Mouse (Mus musculus) G1E (cell line): ENCODE measurements around the gene Rcn3. TPM values are rescaled to one million over a fixed set of nuclear protein-coding genes. Genes with fewer than 3 reads are reported as not detected.
A peak's percentile ranks its signal among the peaks of the same experiment; 100 is the strongest.

ENCODE experiments used
- ATAC-seq: 2 replicates; pipeline ENCODE4 v1.8.0; 2016; ENCODE audit warnings: mild to moderate bottlenecking; ENCODE audit not compliant: insufficient number of reproducible peaks, poor library complexity, low FRiP score, severe bottlenecking; ENCODE audit errors: extremely low read depth
- DNase-seq: peaks from one replicate; pipeline ENCODE4 v3.0.0; 2012; ENCODE audit warnings: low spot score
- H3K27me3 ChIP-seq: 2 replicates; pipeline ENCODE4 v1.6.1; 2012; ENCODE audit warnings: mild to moderate bottlenecking, low read length, inconsistent platforms; ENCODE audit not compliant: insufficient read depth
- H3K36me3 ChIP-seq: replicated peaks from 2 replicates; pipeline ENCODE3; 2012; ENCODE audit warnings: mild to moderate bottlenecking, inconsistent platforms
- H3K4me1 ChIP-seq: 2 replicates; pipeline ENCODE4 v1.6.1; 2012; ENCODE audit warnings: low read depth, low read length, inconsistent platforms, mixed read lengths; ENCODE audit not compliant: insufficient read depth
- H3K4me3 ChIP-seq: 2 replicates; pipeline ENCODE4 v1.5.1; 2012; ENCODE audit warnings: low read depth, mild to moderate bottlenecking, inconsistent platforms, low read length, moderate library complexity, mixed read lengths
- H3K9me3 ChIP-seq: replicated peaks from 2 replicates; pipeline ENCODE4 v1.6.1; 2012; ENCODE audit warnings: inconsistent platforms
- CTCF ChIP-seq: IDR thresholded peaks from 2 replicates; pipeline ENCODE4 v1.5.1; 2012; ENCODE audit warnings: low read depth, low read length, inconsistent platforms, mixed read lengths
- GATA1 ChIP-seq: IDR thresholded peaks from 2 replicates; pipeline ENCODE4 v1.6.1; 2012; ENCODE audit warnings: borderline replicate concordance, low read length, inconsistent platforms, mixed read lengths
- GATA2 ChIP-seq: IDR thresholded peaks from 2 replicates; pipeline ENCODE4 v1.6.1; 2012; ENCODE audit warnings: low read depth, low read length, inconsistent platforms, borderline replicate concordance
- POLR2AphosphoS5 ChIP-seq: IDR thresholded peaks from 2 replicates; pipeline ENCODE4 v1.6.1; 2012; ENCODE audit warnings: low read depth, low read length, inconsistent platforms; ENCODE audit not compliant: insufficient replicate concordance
- TAL1 ChIP-seq: conservative IDR thresholded peaks from 2 replicates; pipeline ENCODE4 v1.6.1; 2012; ENCODE audit warnings: low read depth, low read length, inconsistent platforms, mixed read lengths
- polyA plus RNA-seq: library from polyadenylated mRNA; stranded (reverse); fragments of >175 nt; gene quantifications from 2 replicates; pipeline ENCODE4 v1.2.3, GENCODE M21; 2012
- total RNA-seq, 2 experiments: library from RNA; stranded (forward) in 1 of 2; stranded (reverse) in 1 of 2; fragments of 200-1000 nt in 1 of 2; fragments of >200 nt in 1 of 2; fragmentation: Nextera tagmentation in 1 of 2; gene quantifications; 2 replicates each; pipeline ENCODE4 v1.2.3; 2014 to 2017

Rcn3 gene
- total and polyA plus RNA-seq, 3 experiments = 0.31 TPM; not detected in 2

- H3K9me3 ChIP-seq = no peaks in the 10 kb centered on the region
- ATAC-seq (no peak), DNase-seq (no peak)
- no peak overlapping the region for H3K4me3 ChIP-seq
- peaks cover 24% of the 10 kb centered on the region for H3K36me3 ChIP-seq
- no peaks in the 10 kb centered on the region for H3K27me3 ChIP-seq
- TF ChIP-seq GATA1 = no peak
- TF ChIP-seq CTCF = no peak
- no peak for TF ChIP-seq GATA2
- TF ChIP-seq TAL1 = no peak
- TF ChIP-seq POLR2AphosphoS5 = no peak
- peaks cover 47% of the 10 kb centered on the region for H3K4me1 ChIP-seq
Measured at GRCm38 (mm10) chr7:45056972-45057348, 35.1 kb downstream of the Rcn3 start.

- no peak overlapping the region for H3K4me3 ChIP-seq
- no peak for TF ChIP-seq POLR2AphosphoS5
- TF ChIP-seq GATA1 = no peak
- no peak for TF ChIP-seq TAL1
- TF ChIP-seq CTCF = no peak
- TF ChIP-seq GATA2 = no peak
- H3K36me3 ChIP-seq = peaks cover 27% of the 10 kb centered on the region
- DNase-seq (no peak), ATAC-seq (no peak)
- peaks cover 48% of the 10 kb centered on the region for H3K4me1 ChIP-seq
- no peaks in the 10 kb centered on the region for H3K9me3 ChIP-seq
- H3K27me3 ChIP-seq = no peaks in the 10 kb centered on the region
Measured at GRCm38 (mm10) chr7:45056329-45056971, 35.6 kb downstream of the Rcn3 start.

GRCm38 (mm10) chr7:45053931-45054510 is 38.0 kb downstream of the Rcn3 start:
- H3K4me1 ChIP-seq = peaks cover 46% of the 10 kb centered on the region
- ATAC-seq (peak; percentile 96), DNase-seq (peak; percentile 97)
- H3K9me3 ChIP-seq = no peaks in the 10 kb centered on the region
- no peak for TF ChIP-seq POLR2AphosphoS5
- no peak for TF ChIP-seq CTCF
- no peak for TF ChIP-seq TAL1
- TF ChIP-seq GATA2 = no peak
- no peak for TF ChIP-seq GATA1
- H3K4me3 ChIP-seq = peak overlapping the region; percentile 76
- H3K36me3 ChIP-seq = peaks cover 35% of the 10 kb centered on the region
- no peaks in the 10 kb centered on the region for H3K27me3 ChIP-seq

DNA sequence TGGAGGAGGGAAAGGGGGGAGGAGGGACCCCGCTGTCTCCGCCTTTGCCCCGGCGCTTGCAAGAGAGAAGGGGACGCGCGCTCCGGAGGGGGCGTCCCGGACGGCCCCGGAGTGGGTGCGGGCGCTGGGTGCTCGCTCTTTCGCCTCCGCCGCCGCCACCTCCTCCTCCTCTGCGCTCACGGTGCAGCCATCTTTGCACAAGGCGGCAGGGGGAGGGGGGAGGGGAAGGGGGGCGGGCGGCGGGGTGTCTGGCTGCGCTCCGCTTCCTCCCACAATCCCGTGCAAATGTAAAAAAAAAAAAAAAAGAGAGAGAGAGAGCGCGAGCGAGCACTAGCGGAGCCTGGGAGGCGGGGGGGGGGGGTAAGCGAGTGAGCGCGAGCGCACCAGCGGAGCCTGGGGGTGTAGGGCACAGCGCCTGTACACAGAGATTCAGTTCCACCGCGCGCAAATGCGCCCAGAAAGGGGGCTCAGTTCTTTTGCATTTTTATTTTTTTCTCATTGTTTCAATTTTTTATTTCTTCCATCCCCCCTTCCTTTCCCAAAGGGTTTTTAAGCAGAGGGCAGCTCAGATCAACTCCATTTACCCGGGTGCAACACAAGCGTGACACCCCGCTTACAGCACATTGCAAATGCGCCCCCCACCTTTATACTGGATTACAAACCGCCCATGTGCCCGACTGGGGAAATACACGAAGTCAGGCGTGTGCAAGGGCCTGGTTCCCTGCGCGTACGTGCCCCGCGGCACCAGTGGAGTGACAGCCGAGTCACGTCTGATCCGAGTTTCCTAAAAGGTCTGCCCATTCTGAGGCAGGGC is 38.7 kb downstream of the Rcn3 start:
- DNase-seq (peak; percentile 82), ATAC-seq (peak; percentile 12; the same call in 1 of the 2 replicates)
- H3K4me1 ChIP-seq = peaks cover 47% of the 10 kb centered on the region
- peaks cover 36% of the 10 kb centered on the region for H3K36me3 ChIP-seq
- no peaks in the 10 kb centered on the region for H3K9me3 ChIP-seq
- TF ChIP-seq GATA1 = no peak
- TF ChIP-seq CTCF = no peak
- no peak for TF ChIP-seq POLR2AphosphoS5
- TF ChIP-seq TAL1 = no peak
- no peak for TF ChIP-seq GATA2
- no peaks in the 10 kb centered on the region for H3K27me3 ChIP-seq
- peak overlapping the region; percentile 85 for H3K4me3 ChIP-seq

DNA sequence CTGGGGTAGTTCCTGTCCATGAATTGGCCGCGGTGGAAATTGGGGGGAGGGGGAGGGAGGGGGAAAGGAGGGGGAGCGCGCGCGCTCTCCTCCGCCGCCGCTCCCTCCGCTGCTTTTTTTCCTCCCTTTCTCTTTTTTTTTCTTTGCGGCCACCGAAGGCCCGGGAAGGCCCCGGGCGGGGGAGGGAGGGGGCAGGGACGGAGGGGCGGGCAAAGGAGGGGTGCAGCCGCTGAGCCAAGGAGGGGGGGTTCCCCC is 39.2 kb downstream of the Rcn3 start, which contains the start of gene Prr12:
Prr12 (minus strand) TSS at position 20 of the 255 bp plus-strand sequence.
- Histone ChIP-seq H3K4me3 (peak within 1 kb of the TSS; percentile 85), H3K36me3 (peaks cover 39% of the 10 kb centered on the region), H3K4me1 (peaks cover 51% of the 10 kb centered on the region), H3K9me3 (no peaks in the 10 kb centered on the region), H3K27me3 (no peaks in the 10 kb centered on the region)
- DNase-seq (peak; percentile 85), ATAC-seq (no peak)
- no peak for TF ChIP-seq CTCF
- no peak for TF ChIP-seq TAL1
- no peak for TF ChIP-seq POLR2AphosphoS5
- TF ChIP-seq GATA2 = no peak
- TF ChIP-seq GATA1 = no peak

- H3K9me3 ChIP-seq = no peaks in the 10 kb centered on the region
- ATAC-seq = no peak
- no peaks in the 10 kb centered on the region for H3K27me3 ChIP-seq
- DNase-seq = peak; percentile 40
- TF ChIP-seq CTCF (no peak), GATA1 (no peak), GATA2 (no peak), POLR2AphosphoS5 (no peak), TAL1 (no peak)
- peak overlapping the region; percentile 85 for H3K4me3 ChIP-seq
- H3K36me3 ChIP-seq = peaks cover 44% of the 10 kb centered on the region
- peaks cover 54% of the 10 kb centered on the region for H3K4me1 ChIP-seq
Measured at GRCm38 (mm10) chr7:45052181-45052861, 39.7 kb downstream of the Rcn3 start.
